Mouse (Mus musculus): ENCODE data around the gene Zhx3. TPM values are rescaled to one million over a fixed set of nuclear protein-coding genes. Genes with fewer than 3 reads are reported as not detected.
A peak's percentile ranks its signal among the peaks of the same experiment; 100 is the strongest.

Gene Zhx3
- polyA plus RNA-seq, 1 experiment: 1.1 TPM

GRCm38 (mm10) chr2:160731839-160732261 lies 140.9 kb downstream of the Zhx3 start:
- Histone ChIP-seq H3K9ac (ENCODE audit: low read depth, poor library complexity, severe bottlenecking) (peak overlapping the region; percentile 90), H3K36me3 (ENCODE audit: control insufficient read depth, insufficient read depth, low read length, poor library complexity, severe bottlenecking) (no peaks in the 10 kb centered on the region), H3K4me3 (ENCODE audit: low read depth, low read length) (peak overlapping the region; percentile 96), H3K4me1 (ENCODE audit: control insufficient read depth, insufficient read depth, low read length) (peaks cover 9% of the 10 kb centered on the region), H3K9me3 (replicated peaks; ENCODE audit: control insufficient read depth, insufficient read depth, low read length, poor library complexity, severe bottlenecking) (no peaks in the 10 kb centered on the region), H3K27me3 (ENCODE audit: control insufficient read depth, insufficient read depth, low read length, poor library complexity, severe bottlenecking) (no peaks in the 10 kb centered on the region), H3K27ac (ENCODE audit: insufficient read depth, low read length) (no peak overlapping the region)
- no peak for TF ChIP-seq POLR2A (IDR thresholded peaks at IDR 0.05; ENCODE audit: insufficient read depth, low read length)
- no peak for TF ChIP-seq CTCF (IDR thresholded peaks at IDR 0.05; ENCODE audit: low read depth, low read length)
- TF ChIP-seq EP300 (IDR thresholded peaks at IDR 0.05; ENCODE audit: insufficient read depth, low read depth, low read length): no peak

GRCm38 (mm10) chr2:160731117-160731838 lies 141.5 kb downstream of the Zhx3 start, which contains the start of gene Plcg1:
Plcg1 (plus strand) TSS chr2:160731300.
- H3K4me3 ChIP-seq (ENCODE audit: low read depth, low read length): peak within 1 kb of the TSS; percentile 96
- TF ChIP-seq CTCF (IDR thresholded peaks at IDR 0.05; ENCODE audit: low read depth, low read length) (no peak), EP300 (IDR thresholded peaks at IDR 0.05; ENCODE audit: insufficient read depth, low read depth, low read length) (no peak), POLR2A (IDR thresholded peaks at IDR 0.05; ENCODE audit: insufficient read depth, low read length) (peak; percentile 29)
- H3K27ac ChIP-seq (ENCODE audit: insufficient read depth, low read length): no peak within 1 kb of the TSS
- H3K9me3 ChIP-seq (replicated peaks; ENCODE audit: control insufficient read depth, insufficient read depth, low read length, poor library complexity, severe bottlenecking): no peaks in the 10 kb centered on the region
- peak within 1 kb of the TSS; percentile 90 for H3K9ac ChIP-seq (ENCODE audit: low read depth, poor library complexity, severe bottlenecking)
- H3K27me3 ChIP-seq (ENCODE audit: control insufficient read depth, insufficient read depth, low read length, poor library complexity, severe bottlenecking): no peaks in the 10 kb centered on the region
- H3K4me1 ChIP-seq (ENCODE audit: control insufficient read depth, insufficient read depth, low read length): peaks cover 8% of the 10 kb centered on the region
- no peaks in the 10 kb centered on the region for H3K36me3 ChIP-seq (ENCODE audit: control insufficient read depth, insufficient read depth, low read length, poor library complexity, severe bottlenecking)

GRCm38 (mm10) chr2:160730797-160731116 lies 142.0 kb downstream of the Zhx3 start:
- Histone ChIP-seq H3K27ac (ENCODE audit: insufficient read depth, low read length) (no peak overlapping the region), H3K27me3 (ENCODE audit: control insufficient read depth, insufficient read depth, low read length, poor library complexity, severe bottlenecking) (no peaks in the 10 kb centered on the region), H3K4me1 (ENCODE audit: control insufficient read depth, insufficient read depth, low read length) (peaks cover 8% of the 10 kb centered on the region), H3K9me3 (replicated peaks; ENCODE audit: control insufficient read depth, insufficient read depth, low read length, poor library complexity, severe bottlenecking) (no peaks in the 10 kb centered on the region), H3K9ac (ENCODE audit: low read depth, poor library complexity, severe bottlenecking) (peak overlapping the region; percentile 90), H3K36me3 (ENCODE audit: control insufficient read depth, insufficient read depth, low read length, poor library complexity, severe bottlenecking) (no peaks in the 10 kb centered on the region), H3K4me3 (ENCODE audit: low read depth, low read length) (peak overlapping the region; percentile 72)
- TF ChIP-seq CTCF (IDR thresholded peaks at IDR 0.05; ENCODE audit: low read depth, low read length) (no peak), EP300 (IDR thresholded peaks at IDR 0.05; ENCODE audit: insufficient read depth, low read depth, low read length) (no peak), POLR2A (IDR thresholded peaks at IDR 0.05; ENCODE audit: insufficient read depth, low read length) (no peak)

GRCm38 (mm10) chr2:160729851-160730796 lies 142.7 kb downstream of the Zhx3 start:
- H3K9ac ChIP-seq (ENCODE audit: low read depth, poor library complexity, severe bottlenecking): peak overlapping the region; percentile 90
- H3K27me3 ChIP-seq (ENCODE audit: control insufficient read depth, insufficient read depth, low read length, poor library complexity, severe bottlenecking): no peaks in the 10 kb centered on the region
- H3K4me1 ChIP-seq (ENCODE audit: control insufficient read depth, insufficient read depth, low read length): peaks cover 3% of the 10 kb centered on the region
- no peaks in the 10 kb centered on the region for H3K36me3 ChIP-seq (ENCODE audit: control insufficient read depth, insufficient read depth, low read length, poor library complexity, severe bottlenecking)
- H3K9me3 ChIP-seq (replicated peaks; ENCODE audit: control insufficient read depth, insufficient read depth, low read length, poor library complexity, severe bottlenecking): no peaks in the 10 kb centered on the region
- H3K27ac ChIP-seq (ENCODE audit: insufficient read depth, low read length): no peak overlapping the region
- TF ChIP-seq CTCF (IDR thresholded peaks at IDR 0.05; ENCODE audit: low read depth, low read length) (peak; percentile 50), POLR2A (IDR thresholded peaks at IDR 0.05; ENCODE audit: insufficient read depth, low read length) (no peak)
- peak overlapping the region; percentile 72 for H3K4me3 ChIP-seq (ENCODE audit: low read depth, low read length)

- Histone ChIP-seq H3K27me3 (ENCODE audit: control insufficient read depth, insufficient read depth, low read length, poor library complexity, severe bottlenecking) (no peaks in the 10 kb centered on the region), H3K9me3 (replicated peaks; ENCODE audit: control insufficient read depth, insufficient read depth, low read length, poor library complexity, severe bottlenecking) (no peaks in the 10 kb centered on the region), H3K27ac (ENCODE audit: insufficient read depth, low read length) (no peak overlapping the region), H3K4me3 (ENCODE audit: low read depth, low read length) (no peak overlapping the region), H3K36me3 (ENCODE audit: control insufficient read depth, insufficient read depth, low read length, poor library complexity, severe bottlenecking) (no peaks in the 10 kb centered on the region), H3K9ac (ENCODE audit: low read depth, poor library complexity, severe bottlenecking) (no peak overlapping the region), H3K4me1 (ENCODE audit: control insufficient read depth, insufficient read depth, low read length) (peaks cover 3% of the 10 kb centered on the region)
- TF ChIP-seq POLR2A (IDR thresholded peaks at IDR 0.05; ENCODE audit: insufficient read depth, low read length) (no peak), EP300 (IDR thresholded peaks at IDR 0.05; ENCODE audit: insufficient read depth, low read depth, low read length) (no peak), CTCF (IDR thresholded peaks at IDR 0.05; ENCODE audit: low read depth, low read length) (no peak)
Observed at GRCm38 (mm10) chr2:160729436-160729835, 143.4 kb downstream of the Zhx3 start.
